Mouse (Mus musculus) stomach, embryonic 16.5 days (tissue): ENCODE results near the gene Plk5. TPM values are rescaled to one million over a fixed set of nuclear protein-coding genes. Genes with fewer than 3 reads are reported as not detected.
A peak's percentile ranks its signal among the peaks of the same experiment; 100 is the strongest.

ENCODE experiments used
- ATAC-seq: fragments of 200-750 bp; cut with Nextera tagmentation; 2 replicates; pipeline ENCODE4 v1.8.0; 2017; ENCODE audit warnings: moderate number of reproducible peaks, moderate TSS enrichment; ENCODE audit not compliant: insufficient read depth, low FRiP score
- H3K27ac ChIP-seq: fragments of 300-500 bp; sonication (generic); 2 replicates; pipeline ENCODE4 v1.5.1; 2014; ENCODE audit warnings: low read length
- H3K27me3 ChIP-seq: fragments of 300-500 bp; sonication (generic); 2 replicates; pipeline ENCODE4 v1.6.1; 2014; ENCODE audit warnings: low read length, control low read depth, mixed read lengths; ENCODE audit not compliant: control insufficient read depth, insufficient read depth
- H3K36me3 ChIP-seq: fragments of 300-500 bp; sonication (generic); 2 replicates; pipeline ENCODE4 v1.6.1; 2014; ENCODE audit warnings: low read length; ENCODE audit not compliant: control insufficient read depth, insufficient read depth
- H3K4me1 ChIP-seq: fragments of 300-500 bp; sonication (generic); 2 replicates; pipeline ENCODE4 v1.6.1; 2014; ENCODE audit warnings: low read length, control low read depth, mixed read lengths; ENCODE audit not compliant: control insufficient read depth, insufficient read depth
- H3K4me2 ChIP-seq: fragments of 300-500 bp; sonication (generic); 2 replicates; pipeline ENCODE4 v1.6.1; 2014; ENCODE audit warnings: low read depth, low read length, mixed read lengths
- H3K4me3 ChIP-seq: fragments of 300-500 bp; sonication (generic); replicated peaks from 2 replicates; pipeline ENCODE4 v1.5.1; 2014; ENCODE audit warnings: mild to moderate bottlenecking, low read length
- H3K9ac ChIP-seq: fragments of 300-500 bp; sonication (generic); 2 replicates; pipeline ENCODE4 v1.6.1; 2014; ENCODE audit warnings: low read length
- H3K9me3 ChIP-seq: fragments of 300-500 bp; sonication (generic); replicated peaks from 2 replicates; pipeline ENCODE4 v1.6.1; 2016; ENCODE audit warnings: low read length, control low read depth; ENCODE audit not compliant: control insufficient read depth
- WGBS: fragments of 180-500 bp; shearing (Covaris S2); extraction: QIAGEN DNeasy Blood & Tissue Kit; methylation state at CpG from one replicate; pipeline ENCODE4 v1.1.7; 2014; 5-methylcytosine and 5-hydroxymethylcytosine counted together
- polyA plus RNA-seq: library from polyadenylated mRNA; unstranded; fragments of >200 nt; fragmentation: Nextera tagmentation; extraction: Ambion mirVana; gene quantifications from 2 replicates; pipeline ENCODE4 v1.2.1, GENCODE M21; 2015

Plk5 gene
- polyA plus RNA-seq, 1 experiment from 2014 or later = 0.14 TPM

- Histone ChIP-seq H3K4me2 (no peak overlapping the region), H3K36me3 (peaks cover 6% of the 10 kb centered on the region; the same call in 1 of the 2 replicates), H3K27ac (no peak overlapping the region), H3K9me3 (no peaks in the 10 kb centered on the region), H3K4me3 (no peak overlapping the region), H3K27me3 (no peaks in the 10 kb centered on the region), H3K9ac (no peak overlapping the region), H3K4me1 (0 out of 2 replicates have a peak, but pooled peaks cover 3% of the 10 kb centered on the region)
- ATAC-seq = peak; percentile 48; the same call in 1 of the 2 replicates
- WGBS = 2% methylated on average over 7 of the region's 7 CpGs
These were observed 19.9 kb downstream of the Plk5 start for GRCm38 (mm10) chr10:80376160-80376559.

- peaks cover 16% of the 10 kb centered on the region for H3K36me3 ChIP-seq
- 43% methylated on average over 10 of the region's 10 CpGs for WGBS
- H3K4me3 ChIP-seq = no peak overlapping the region
- no peaks in the 10 kb centered on the region for H3K4me1 ChIP-seq
- H3K4me2 ChIP-seq = no peak overlapping the region
- H3K27me3 ChIP-seq = no peaks in the 10 kb centered on the region
- H3K9me3 ChIP-seq = no peaks in the 10 kb centered on the region
- no peak for ATAC-seq
- no peak overlapping the region for H3K9ac ChIP-seq
- H3K27ac ChIP-seq = no peak overlapping the region
These were observed 21.5 kb downstream of the Plk5 start for GRCm38 (mm10) chr10:80377716-80378115.

GRCm38 (mm10) chr10:80382641-80383365 lies 26.5 kb downstream of the Plk5 start:
- no peak for ATAC-seq
- Histone ChIP-seq H3K4me1 (peaks cover 19% of the 10 kb centered on the region), H3K4me3 (no peak overlapping the region), H3K27ac (no peak overlapping the region), H3K9ac (no peak overlapping the region), H3K9me3 (no peaks in the 10 kb centered on the region), H3K27me3 (no peaks in the 10 kb centered on the region), H3K4me2 (no peak overlapping the region), H3K36me3 (peaks cover 16% of the 10 kb centered on the region)
- 83% methylated on average over 7 of the region's 7 CpGs for WGBS

GRCm38 (mm10) chr10:80383431-80383830 lies 27.2 kb downstream of the Plk5 start:
- Histone ChIP-seq H3K4me2 (no peak overlapping the region), H3K27me3 (no peaks in the 10 kb centered on the region), H3K4me3 (no peak overlapping the region), H3K27ac (no peak overlapping the region), H3K9ac (no peak overlapping the region), H3K36me3 (peaks cover 16% of the 10 kb centered on the region), H3K4me1 (peaks cover 24% of the 10 kb centered on the region), H3K9me3 (no peaks in the 10 kb centered on the region)
- 55% methylated on average over 4 of the region's 4 CpGs for WGBS
- ATAC-seq = no peak

- Histone ChIP-seq H3K4me2 (peak overlapping the region; percentile 80; the same call in 1 of the 2 replicates), H3K9me3 (no peaks in the 10 kb centered on the region), H3K4me3 (no peak overlapping the region), H3K27me3 (no peaks in the 10 kb centered on the region), H3K4me1 (peaks cover 25% of the 10 kb centered on the region), H3K36me3 (peaks cover 16% of the 10 kb centered on the region), H3K27ac (no peak overlapping the region), H3K9ac (peak overlapping the region; percentile 9; the same call in 1 of the 2 replicates)
- 81% methylated on average over 4 of the region's 4 CpGs for WGBS
- no peak for ATAC-seq
These were observed 27.9 kb downstream of the Plk5 start for GRCm38 (mm10) chr10:80384115-80384639.

GRCm38 (mm10) chr10:80384709-80385108 lies 28.4 kb downstream of the Plk5 start:
- Histone ChIP-seq H3K4me1 (peaks cover 25% of the 10 kb centered on the region), H3K9me3 (no peaks in the 10 kb centered on the region), H3K4me2 (peak overlapping the region; percentile 80), H3K27ac (no peak overlapping the region), H3K9ac (peak overlapping the region; percentile 98), H3K36me3 (peaks cover 16% of the 10 kb centered on the region), H3K27me3 (no peaks in the 10 kb centered on the region), H3K4me3 (peak overlapping the region; percentile 80)
- WGBS = 79% methylated on average over 7 of the region's 7 CpGs
- ATAC-seq = no peak

GRCm38 (mm10) chr10:80385310-80385709 lies 29.1 kb downstream of the Plk5 start:
- peaks cover 16% of the 10 kb centered on the region for H3K36me3 ChIP-seq
- H3K4me3 ChIP-seq = peak overlapping the region; percentile 80
- H3K27ac ChIP-seq = no peak overlapping the region; the same call in 1 of the 2 replicates
- H3K4me1 ChIP-seq = peaks cover 25% of the 10 kb centered on the region
- WGBS = 22% methylated on average over 7 of the region's 7 CpGs
- ATAC-seq = no peak
- peak overlapping the region; percentile 98 for H3K9ac ChIP-seq
- H3K27me3 ChIP-seq = no peaks in the 10 kb centered on the region
- no peaks in the 10 kb centered on the region for H3K9me3 ChIP-seq
- peak overlapping the region; percentile 80 for H3K4me2 ChIP-seq

GRCm38 (mm10) chr10:80385811-80386734 lies 29.8 kb downstream of the Plk5 start:
- WGBS = 3% methylated on average over 34 of the region's 34 CpGs
- H3K36me3 ChIP-seq = peaks cover 10% of the 10 kb centered on the region
- peak; percentile 27; the same call in 1 of the 2 replicates for ATAC-seq

More at GRCm38 (mm10) chr10:80385811-80386734, 29.8 kb downstream of the Plk5 start:
- H3K9ac ChIP-seq = peak overlapping the region; percentile 98
- peaks cover 28% of the 10 kb centered on the region for H3K4me1 ChIP-seq
- peak overlapping the region; percentile 82 for H3K27ac ChIP-seq
- H3K4me2 ChIP-seq = peak overlapping the region; percentile 80
- H3K9me3 ChIP-seq = no peaks in the 10 kb centered on the region
- peak overlapping the region; percentile 80 for H3K4me3 ChIP-seq
- H3K27me3 ChIP-seq = no peaks in the 10 kb centered on the region
